Mouse (Mus musculus): ENCODE results near the gene Supt16. TPM values are rescaled to one million over a fixed set of nuclear protein-coding genes. Genes with fewer than 3 reads are reported as not detected.

The Supt16 gene
- polyA plus RNA-seq, 1 experiment from 2014 or later, result 92.8 TPM

GRCm38 (mm10) chr14:52114101-52114500, 83.1 kb downstream of the Supt16 start:
- no peaks in the 10 kb centered on the region for H3K27me3 ChIP-seq (ENCODE audit: control insufficient read depth, insufficient read depth, low read length)
- ATAC-seq (replicated peaks; ENCODE audit: low FRiP score) (no peak), DNase-seq (ENCODE audit: low spot score) (no peak)

More at GRCm38 (mm10) chr14:52114101-52114500, 83.1 kb downstream of the Supt16 start:
- no peak overlapping the region for H3K4me3 ChIP-seq (ENCODE audit: low read depth, low read length)
- H3K9ac ChIP-seq (ENCODE audit: low read length), result no peak overlapping the region
- WGBS, result 67% methylated on average over 1 of the region's 1 CpGs
- H3K27ac ChIP-seq (ENCODE audit: low read depth, low read length), result no peak overlapping the region
- H3K4me1 ChIP-seq (replicated peaks; ENCODE audit: control insufficient read depth, insufficient read depth, low read length), result peaks cover 3% of the 10 kb centered on the region
- no peaks in the 10 kb centered on the region for H3K9me3 ChIP-seq (ENCODE audit: control insufficient read depth, low read length)
- no peak overlapping the region for H3K4me2 ChIP-seq (ENCODE audit: low read depth, low read length, severe bottlenecking)
- H3K36me3 ChIP-seq (ENCODE audit: control insufficient read depth, insufficient read depth, low read length), result no peaks in the 10 kb centered on the region

Other genes with a start within 250 kb of the Supt16 start
- gene Arhgef40, start 212.7 kb downstream of the Supt16 start, polyA plus RNA-seq (2014; fragmentation: Nextera tagmentation; extraction: Ambion mirVana), result 93.3 and 99.7 TPM in 2 replicates
- 0.92 and 0.95 TPM in 2 replicates for gene Tmem253, start 181.8 kb downstream of the Supt16 start, polyA plus RNA-seq (2014; fragmentation: Nextera tagmentation; extraction: Ambion mirVana)
- gene Zfp219, start 176.7 kb downstream of the Supt16 start, polyA plus RNA-seq (2014; fragmentation: Nextera tagmentation; extraction: Ambion mirVana), result 105 and 116 TPM in 2 replicates
- not detected in 2 replicates for gene Olfr221, start 155.0 kb downstream of the Supt16 start, polyA plus RNA-seq (2014; fragmentation: Nextera tagmentation; extraction: Ambion mirVana)
- 937 and 1,003 TPM in 2 replicates for gene Hnrnpc, start 93.4 kb downstream of the Supt16 start, polyA plus RNA-seq (2014; fragmentation: Nextera tagmentation; extraction: Ambion mirVana)
- gene Rpgrip1, start 86.7 kb downstream of the Supt16 start, polyA plus RNA-seq (2014; fragmentation: Nextera tagmentation; extraction: Ambion mirVana), result 108 and 109 TPM in 2 replicates
- 55.3 and 62.9 TPM in 2 replicates for gene Chd8, start 60.4 kb upstream of the Supt16 start, polyA plus RNA-seq (2014; fragmentation: Nextera tagmentation; extraction: Ambion mirVana)
- gene Tox4, start 81.7 kb upstream of the Supt16 start, polyA plus RNA-seq (2014; fragmentation: Nextera tagmentation; extraction: Ambion mirVana), result 54.8 and 56.2 TPM in 2 replicates
- 33.5 and 35.8 TPM in 2 replicates for gene Rab2b, start 82.1 kb upstream of the Supt16 start, polyA plus RNA-seq (2014; fragmentation: Nextera tagmentation; extraction: Ambion mirVana)
- gene Mettl3, start 107.7 kb upstream of the Supt16 start, polyA plus RNA-seq (2014; fragmentation: Nextera tagmentation; extraction: Ambion mirVana), result 59.3 TPM in 2 replicates
- 75.3 and 83.6 TPM in 2 replicates for gene Sall2, start 131.3 kb upstream of the Supt16 start, polyA plus RNA-seq (2014; fragmentation: Nextera tagmentation; extraction: Ambion mirVana)
- not detected in 2 replicates for gene Olfr1513, start 159.0 kb upstream of the Supt16 start, polyA plus RNA-seq (2014; fragmentation: Nextera tagmentation; extraction: Ambion mirVana)
- gene Olfr1512, start 181.8 kb upstream of the Supt16 start, polyA plus RNA-seq (2014; fragmentation: Nextera tagmentation; extraction: Ambion mirVana), result not detected in 2 replicates
- gene Olfr1511, start 200.0 kb upstream of the Supt16 start, polyA plus RNA-seq (2014; fragmentation: Nextera tagmentation; extraction: Ambion mirVana), result not detected in 2 replicates
- gene Olfr1510, start 217.0 kb upstream of the Supt16 start, polyA plus RNA-seq (2014; fragmentation: Nextera tagmentation; extraction: Ambion mirVana), result not detected in 2 replicates
- not detected in 2 replicates for gene Olfr1509, start 245.6 kb upstream of the Supt16 start, polyA plus RNA-seq (2014; fragmentation: Nextera tagmentation; extraction: Ambion mirVana)